Mouse (Mus musculus) midbrain, embryonic 13.5 days (tissue): Measurements from ENCODE around the gene Fetub. TPM values are rescaled to one million over a fixed set of nuclear protein-coding genes. Genes with fewer than 3 reads are reported as not detected.
"Not testable (repeated sequence)": the region's sequence is repeated elsewhere in the genome, so short reads cannot be mapped to it uniquely, and the experiment has no call there.

Source experiments
- ATAC-seq: fragments of 200-750 bp; cut with Nextera tagmentation; 2 replicates; pipeline ENCODE4 v1.8.0; 2017; ENCODE audit warnings: mild to moderate bottlenecking, moderate TSS enrichment, moderate library complexity
- H3K27ac ChIP-seq: fragments of 300-500 bp; sonication (generic); 2 replicates; pipeline ENCODE4 v1.5.1; 2015; ENCODE audit warnings: inconsistent platforms, mild to moderate bottlenecking, moderate library complexity
- H3K27me3 ChIP-seq: fragments of 300-500 bp; sonication (generic); 2 replicates; pipeline ENCODE4 v1.6.1; 2015; ENCODE audit warnings: mild to moderate bottlenecking, inconsistent platforms
- H3K36me3 ChIP-seq: fragments of 300-500 bp; sonication (generic); 2 replicates; pipeline ENCODE4 v1.6.1; 2015; ENCODE audit warnings: mild to moderate bottlenecking, inconsistent platforms
- H3K4me1 ChIP-seq: fragments of 300-500 bp; sonication (generic); replicated peaks from 2 replicates; pipeline ENCODE4 v1.6.1; 2015; ENCODE audit warnings: inconsistent platforms
- H3K4me2 ChIP-seq: fragments of 300-500 bp; sonication (generic); replicated peaks from 2 replicates; pipeline ENCODE4 v1.6.1; 2015; ENCODE audit warnings: moderate library complexity, mild to moderate bottlenecking, inconsistent platforms
- H3K4me3 ChIP-seq: fragments of 300-500 bp; sonication (generic); replicated peaks from 2 replicates; pipeline ENCODE4 v1.5.1; 2015; ENCODE audit warnings: mild to moderate bottlenecking, inconsistent platforms
- H3K9ac ChIP-seq: fragments of 300-500 bp; sonication (generic); replicated peaks from 2 replicates; pipeline ENCODE4 v1.6.1; 2015; ENCODE audit warnings: mild to moderate bottlenecking, inconsistent platforms
- H3K9me3 ChIP-seq: fragments of 300-500 bp; sonication (generic); 2 replicates; pipeline ENCODE4 v1.6.1; 2016; ENCODE audit warnings: mild to moderate bottlenecking, inconsistent platforms
- WGBS: fragments of 180-500 bp; shearing (Covaris S2); methylation state at CpG from one replicate; pipeline ENCODE4 v1.1.7; 2015; 5-methylcytosine and 5-hydroxymethylcytosine counted together
- polyA plus RNA-seq: library from polyadenylated mRNA; unstranded; fragments of >200 nt; fragmentation: Nextera tagmentation; extraction: Ambion mirVana; gene quantifications from 2 replicates; pipeline ENCODE4 v1.2.1, GENCODE M21; 2015

Gene Fetub
- polyA plus RNA-seq, 1 experiment from 2014 or later, result not detected

DNA sequence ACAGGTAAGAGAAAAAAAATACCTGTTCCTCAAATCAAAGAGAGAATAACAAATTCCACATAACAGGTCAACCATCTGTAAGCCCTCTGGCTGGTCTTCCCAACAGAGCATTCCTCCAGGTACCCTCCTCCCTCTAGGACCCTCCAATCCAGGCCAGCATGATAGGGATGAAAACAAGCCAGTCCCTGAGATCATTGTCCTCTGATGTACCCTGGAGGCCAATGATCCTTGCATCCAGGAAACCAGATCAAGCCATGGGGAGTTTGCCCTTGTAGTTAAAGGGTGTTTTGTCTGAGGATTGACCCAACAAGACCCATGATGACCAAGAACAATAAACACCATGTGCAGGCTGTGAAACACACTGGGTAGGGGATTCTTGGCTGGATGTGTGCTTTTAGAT lies 3.9 kb upstream of the Fetub start:
- no peaks in the 10 kb centered on the region for H3K4me1 ChIP-seq
- no peak overlapping the region for H3K27ac ChIP-seq
- H3K9me3 ChIP-seq, result no peaks in the 10 kb centered on the region
- no peaks in the 10 kb centered on the region for H3K36me3 ChIP-seq
- no peak overlapping the region for H3K4me3 ChIP-seq
- no peaks in the 10 kb centered on the region for H3K27me3 ChIP-seq
- no peak overlapping the region for H3K9ac ChIP-seq
- no peak overlapping the region for H3K4me2 ChIP-seq
- ATAC-seq, result no peak

DNA sequence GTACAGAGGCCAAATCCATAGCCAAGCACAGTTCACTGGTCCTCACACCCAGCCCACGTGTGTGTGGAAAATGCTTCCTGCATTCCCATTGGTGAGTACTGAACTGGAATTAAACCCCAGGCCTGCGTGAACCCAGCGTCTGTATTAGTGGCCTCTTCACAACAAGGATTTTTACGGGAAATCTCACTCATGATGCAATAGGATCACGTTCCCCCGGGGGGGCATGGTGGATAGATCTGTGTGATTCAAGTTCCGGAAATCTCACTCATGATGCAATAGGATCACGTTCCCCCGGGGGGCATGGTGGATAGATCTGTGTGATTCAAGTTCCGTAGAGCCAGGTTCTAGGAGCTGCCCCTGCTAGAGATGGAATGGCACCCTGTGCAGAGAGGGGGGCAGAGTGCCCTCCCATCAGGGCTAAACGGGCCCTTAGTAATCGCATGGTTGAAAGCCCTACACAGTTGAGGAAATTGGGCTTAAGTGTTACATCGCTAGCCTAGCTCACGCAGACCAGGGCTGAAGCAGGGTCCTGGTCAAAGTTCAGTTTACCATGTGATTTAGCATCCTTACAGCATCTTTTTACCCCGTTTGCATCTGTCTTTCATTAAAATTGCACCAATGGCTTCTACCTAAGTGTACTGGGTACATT lies 654 bp downstream of the Fetub start:
- WGBS, result 69% methylated on average over 15 of the region's 15 CpGs
- Histone ChIP-seq H3K36me3 (no peaks in the 10 kb centered on the region), H3K4me3 (no peak overlapping the region), H3K27ac (no peak overlapping the region), H3K27me3 (no peaks in the 10 kb centered on the region), H3K9ac (no peak overlapping the region), H3K4me1 (no peaks in the 10 kb centered on the region), H3K9me3 (no peaks in the 10 kb centered on the region), H3K4me2 (no peak overlapping the region)
- no peak for ATAC-seq

DNA sequence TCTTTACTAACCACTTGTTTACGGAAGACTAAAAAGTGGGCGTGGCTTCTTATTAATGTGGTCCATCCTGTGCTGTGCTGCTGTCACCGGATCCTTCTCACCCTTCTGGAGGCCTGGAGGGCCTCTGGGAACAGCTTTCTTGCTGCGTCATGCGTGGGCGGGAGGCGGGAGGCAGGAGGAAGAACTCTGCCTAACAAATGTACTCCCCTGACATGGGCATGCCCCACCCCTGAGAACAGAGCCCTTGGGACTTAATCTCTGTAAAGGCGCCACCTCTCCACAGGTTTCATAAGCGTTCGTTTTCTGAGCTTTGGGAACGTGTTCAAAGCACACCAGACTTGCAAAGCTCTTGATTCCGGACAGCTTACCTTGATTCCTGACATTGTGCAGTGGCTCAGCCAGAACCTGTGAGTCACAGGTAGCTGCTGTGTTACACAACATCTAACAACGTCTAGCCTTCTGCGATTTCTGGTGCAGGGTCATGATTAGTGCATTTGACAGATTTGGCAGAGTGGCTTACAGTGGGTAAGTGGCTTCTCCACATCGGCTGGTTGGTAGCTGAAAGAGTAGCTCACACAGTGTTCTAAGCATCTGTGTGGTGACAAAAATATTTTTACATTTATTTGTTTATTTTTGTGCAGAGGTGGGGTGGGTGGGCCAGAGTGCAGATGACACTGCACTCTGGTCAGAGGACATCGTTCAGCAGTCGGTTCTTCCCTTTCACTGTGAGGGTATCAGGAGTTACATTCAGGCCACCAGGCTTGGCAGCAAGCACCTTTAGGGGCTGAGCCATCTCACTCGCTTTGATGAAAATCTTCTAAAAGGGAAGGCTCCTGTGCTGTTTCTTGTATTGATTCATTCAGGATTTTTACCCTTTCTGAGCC lies 2.1 kb downstream of the Fetub start:
- 72% methylated on average over 18 of the region's 18 CpGs for WGBS
- H3K4me1 ChIP-seq, result no peaks in the 10 kb centered on the region
- H3K9me3 ChIP-seq, result no peaks in the 10 kb centered on the region
- H3K36me3 ChIP-seq, result no peaks in the 10 kb centered on the region
- no peak overlapping the region for H3K27ac ChIP-seq
- H3K27me3 ChIP-seq, result no peaks in the 10 kb centered on the region
- H3K4me2 ChIP-seq, result no peak overlapping the region
- no peak overlapping the region for H3K9ac ChIP-seq
- no peak for ATAC-seq
- no peak overlapping the region for H3K4me3 ChIP-seq

DNA sequence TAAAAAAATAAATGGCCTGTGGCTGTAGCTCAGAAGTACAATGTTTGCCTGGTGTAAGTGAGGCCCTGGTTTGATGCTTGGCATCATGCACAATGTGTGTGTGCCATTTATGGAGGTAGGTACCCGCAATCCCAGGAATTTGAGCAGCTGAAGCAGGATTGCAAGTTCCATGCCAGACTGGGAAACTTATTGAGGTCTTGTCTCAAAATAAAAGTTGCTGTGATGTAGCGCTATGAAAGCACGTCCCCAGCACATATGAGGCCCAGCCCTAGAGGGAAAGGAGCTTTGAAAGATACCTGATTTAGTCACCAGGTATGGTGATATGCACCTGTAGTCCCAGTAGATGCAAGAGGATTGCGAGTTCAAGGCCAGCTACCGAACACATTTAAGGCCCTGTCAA lies 3.6 kb downstream of the Fetub start:
- Histone ChIP-seq H3K27me3 (no peaks in the 10 kb centered on the region), H3K4me3 (no peak overlapping the region), H3K4me1 (no peaks in the 10 kb centered on the region), H3K9me3 (no peaks in the 10 kb centered on the region), H3K36me3 (no peaks in the 10 kb centered on the region), H3K27ac (no peak overlapping the region), H3K4me2 (no peak overlapping the region), H3K9ac (no peak overlapping the region)
- no peak for ATAC-seq
- WGBS, result 97% methylated on average over 5 of the region's 5 CpGs

DNA sequence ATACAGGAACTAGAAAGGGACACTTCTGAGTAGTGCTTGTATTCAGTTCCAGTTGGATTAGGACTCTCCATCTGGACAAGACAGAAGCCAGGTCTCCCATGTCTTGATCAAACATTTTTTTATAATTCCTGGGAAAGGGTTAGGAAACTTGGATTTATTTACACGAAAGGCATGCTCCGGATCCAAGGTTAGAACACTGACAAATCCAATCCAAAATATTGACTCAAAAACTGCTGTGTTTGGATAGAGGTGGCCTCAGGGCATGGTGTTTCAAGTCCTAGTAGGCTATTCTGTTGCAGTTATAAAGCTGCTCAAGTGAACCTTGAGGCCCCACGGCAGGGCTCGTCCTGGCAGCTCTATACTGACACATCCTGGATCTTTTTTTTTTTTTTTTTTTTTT lies 4.3 kb downstream of the Fetub start:
- no peaks in the 10 kb centered on the region for H3K9me3 ChIP-seq
- no peaks in the 10 kb centered on the region for H3K36me3 ChIP-seq
- H3K4me2 ChIP-seq, result no peak overlapping the region
- no peak overlapping the region for H3K27ac ChIP-seq
- no peak overlapping the region for H3K9ac ChIP-seq
- 91% methylated on average over 4 of the region's 4 CpGs for WGBS
- H3K4me3 ChIP-seq, result no peak overlapping the region
- H3K4me1 ChIP-seq, result no peaks in the 10 kb centered on the region
- no peaks in the 10 kb centered on the region for H3K27me3 ChIP-seq
- no peak for ATAC-seq

DNA sequence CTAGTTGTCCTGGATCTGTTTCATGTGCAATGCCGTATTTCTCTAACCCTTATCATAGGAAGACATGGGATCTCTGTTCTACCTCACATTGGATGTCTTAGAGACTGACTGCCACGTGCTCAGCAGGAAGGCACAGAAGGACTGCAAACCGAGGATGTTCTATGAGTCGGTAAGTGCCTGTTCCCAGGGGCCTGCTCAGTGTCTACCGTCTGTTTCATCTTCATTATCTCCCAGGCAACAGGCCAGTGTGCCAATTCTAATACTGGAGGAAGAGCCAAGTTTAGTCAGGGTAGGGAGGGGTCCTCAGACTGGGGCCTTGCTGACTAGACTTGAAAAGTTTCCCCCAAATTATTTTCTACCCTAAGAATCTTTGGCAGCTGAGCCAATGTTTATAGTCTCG lies 11.4 kb downstream of the Fetub start:
- Histone ChIP-seq H3K27ac (no peak overlapping the region), H3K36me3 (no peaks in the 10 kb centered on the region), H3K27me3 (no peaks in the 10 kb centered on the region), H3K4me3 (no peak overlapping the region), H3K4me1 (no peaks in the 10 kb centered on the region), H3K9ac (no peak overlapping the region), H3K9me3 (no peaks in the 10 kb centered on the region), H3K4me2 (no peak overlapping the region)
- ATAC-seq, result no peak
- 76% methylated on average over 6 of the region's 6 CpGs for WGBS

DNA sequence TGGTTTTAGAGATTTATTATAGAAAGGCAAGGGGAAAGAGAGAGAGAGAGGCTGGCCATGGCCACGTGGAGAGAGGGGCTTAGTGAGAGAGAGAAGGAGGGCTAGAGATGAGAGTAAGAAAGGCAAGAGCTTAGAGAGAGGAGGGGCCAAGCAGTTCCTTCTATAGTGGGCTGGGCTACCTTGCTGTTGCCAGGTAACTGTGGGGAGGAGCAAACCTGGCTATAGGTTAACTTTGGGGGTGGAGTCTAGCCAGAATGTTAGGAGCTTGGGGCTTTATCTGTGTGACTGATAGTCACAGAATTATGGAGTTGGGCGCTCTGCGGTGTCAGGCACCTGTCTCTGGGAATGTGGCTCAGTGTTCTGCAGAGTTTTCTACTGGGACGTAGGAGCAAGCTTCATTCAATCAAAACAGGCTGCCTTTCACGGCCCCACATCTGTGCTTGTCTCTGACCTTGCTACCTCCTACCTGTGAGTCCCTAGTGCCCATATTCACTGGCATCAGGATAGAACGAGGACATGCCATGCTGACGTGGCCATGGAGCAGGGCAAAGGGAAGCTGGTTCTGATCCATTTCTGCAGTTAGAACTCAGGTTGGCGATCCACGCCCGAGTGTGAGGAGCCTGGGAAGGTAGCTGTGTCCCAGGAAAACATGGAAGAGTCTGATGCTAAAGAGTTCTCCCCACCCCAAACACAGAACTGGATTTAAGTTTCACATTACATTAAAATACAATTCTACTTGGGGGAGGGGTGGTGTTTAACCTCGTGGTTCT lies 13.5 kb downstream of the Fetub start:
- no peaks in the 10 kb centered on the region for H3K4me1 ChIP-seq

DNA sequence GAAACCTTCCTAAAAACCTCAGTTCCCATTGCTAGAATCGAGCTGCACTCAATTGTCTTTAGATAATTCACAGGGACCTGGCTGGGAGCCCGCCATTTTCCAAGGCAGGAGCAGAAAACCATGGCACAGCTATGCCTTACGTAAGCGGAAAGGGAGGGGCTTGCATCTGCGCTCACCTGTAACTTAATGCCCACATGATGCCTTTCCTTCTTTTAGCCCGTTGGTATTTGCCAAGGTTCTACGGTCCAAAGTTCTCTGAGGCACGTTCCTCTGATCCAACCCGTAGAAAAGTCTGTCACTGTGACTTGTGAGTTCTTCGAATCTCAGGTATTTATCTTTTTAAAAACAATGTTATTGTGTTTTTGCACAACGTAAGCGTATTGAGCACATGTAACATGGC lies 19.5 kb downstream of the Fetub start:
- H3K9me3 ChIP-seq, result peaks cover 3% of the 10 kb centered on the region; the same call in 1 of the 2 replicates
- no peaks in the 10 kb centered on the region for H3K27me3 ChIP-seq
- H3K4me3 ChIP-seq, result no peak overlapping the region
- ATAC-seq, result no peak
- H3K4me2 ChIP-seq, result no peak overlapping the region
- H3K36me3 ChIP-seq, result no peaks in the 10 kb centered on the region
- WGBS, result 91% methylated on average over 12 of the region's 12 CpGs
- no peaks in the 10 kb centered on the region for H3K4me1 ChIP-seq
- H3K9ac ChIP-seq, result no peak overlapping the region
- H3K27ac ChIP-seq, result no peak overlapping the region

More for the DNA sequence above, 13.5 kb downstream of the Fetub start:
- no peak overlapping the region for H3K4me2 ChIP-seq
- no peaks in the 10 kb centered on the region for H3K36me3 ChIP-seq
- ATAC-seq, result no peak
- no peak overlapping the region for H3K9ac ChIP-seq
- no peak overlapping the region for H3K4me3 ChIP-seq
- WGBS, result 87% methylated on average over 11 of the region's 11 CpGs
- H3K27ac ChIP-seq, result no peak overlapping the region
- no peaks in the 10 kb centered on the region for H3K9me3 ChIP-seq
- no peaks in the 10 kb centered on the region for H3K27me3 ChIP-seq

DNA sequence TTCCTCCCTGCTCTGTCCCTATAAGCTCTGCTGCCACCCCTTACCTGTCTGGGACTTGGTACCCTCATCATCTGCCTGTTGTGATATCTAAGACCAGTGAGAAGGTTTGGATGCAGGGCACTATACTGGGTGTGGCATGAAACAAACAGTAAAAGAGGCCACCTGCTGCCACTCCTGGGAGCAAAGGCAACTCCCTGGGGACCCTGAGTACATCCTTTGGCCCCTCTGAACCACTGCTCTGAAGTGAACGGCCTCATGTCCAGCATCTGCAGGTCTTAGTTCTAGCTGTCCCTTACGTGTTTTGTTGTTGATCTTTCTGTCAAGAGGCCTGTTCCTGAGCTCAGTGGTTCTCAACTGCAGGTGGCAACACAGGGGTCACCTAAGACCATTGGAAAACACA lies 20.4 kb downstream of the Fetub start:
- no peak overlapping the region for H3K4me3 ChIP-seq
- H3K27ac ChIP-seq, result no peak overlapping the region
- H3K9me3 ChIP-seq, result peaks cover 3% of the 10 kb centered on the region; the same call in 1 of the 2 replicates
- H3K4me1 ChIP-seq, result no peaks in the 10 kb centered on the region
- no peak for ATAC-seq
- H3K36me3 ChIP-seq, result no peaks in the 10 kb centered on the region
- no peak overlapping the region for H3K4me2 ChIP-seq
- WGBS, result 80% methylated on average over 2 of the region's 2 CpGs
- H3K9ac ChIP-seq, result no peak overlapping the region
- H3K27me3 ChIP-seq, result no peaks in the 10 kb centered on the region

DNA sequence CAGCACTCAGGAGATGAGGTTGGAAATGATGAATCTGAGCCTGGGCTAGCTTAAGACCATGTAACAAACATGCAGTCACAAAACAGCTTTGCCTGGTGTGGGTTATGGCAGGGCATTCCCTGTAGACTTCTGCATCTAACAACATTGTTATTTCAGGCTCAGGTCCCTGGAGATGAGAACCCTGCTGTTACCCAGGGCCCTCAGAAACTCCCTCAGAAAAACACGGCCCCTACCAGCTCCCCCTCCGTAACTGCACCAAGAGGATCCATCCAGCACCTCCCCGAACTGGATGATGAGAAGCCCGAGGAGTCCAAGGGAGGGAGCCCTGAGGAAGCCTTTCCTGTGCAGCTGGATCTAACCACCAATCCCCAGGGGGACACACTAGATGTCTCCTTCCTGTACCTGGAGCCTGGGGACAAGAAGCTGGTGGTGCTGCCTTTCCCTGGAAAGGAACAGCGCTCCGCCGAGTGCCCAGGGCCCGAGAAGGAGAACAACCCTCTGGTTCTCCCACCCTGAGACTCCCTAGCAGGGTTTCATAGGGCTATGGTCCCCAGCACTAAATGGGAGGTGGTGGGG lies 21.1 kb downstream of the Fetub start:
- WGBS, result 91% methylated on average over 8 of the region's 8 CpGs
- no peaks in the 10 kb centered on the region for H3K36me3 ChIP-seq
- H3K4me2 ChIP-seq, result no peak overlapping the region
- peaks cover 3% of the 10 kb centered on the region; the same call in 1 of the 2 replicates for H3K9me3 ChIP-seq
- no peak overlapping the region for H3K4me3 ChIP-seq
- no peak overlapping the region for H3K27ac ChIP-seq
- H3K27me3 ChIP-seq, result no peaks in the 10 kb centered on the region
- no peak for ATAC-seq
- H3K4me1 ChIP-seq, result no peaks in the 10 kb centered on the region
- no peak overlapping the region for H3K9ac ChIP-seq

DNA sequence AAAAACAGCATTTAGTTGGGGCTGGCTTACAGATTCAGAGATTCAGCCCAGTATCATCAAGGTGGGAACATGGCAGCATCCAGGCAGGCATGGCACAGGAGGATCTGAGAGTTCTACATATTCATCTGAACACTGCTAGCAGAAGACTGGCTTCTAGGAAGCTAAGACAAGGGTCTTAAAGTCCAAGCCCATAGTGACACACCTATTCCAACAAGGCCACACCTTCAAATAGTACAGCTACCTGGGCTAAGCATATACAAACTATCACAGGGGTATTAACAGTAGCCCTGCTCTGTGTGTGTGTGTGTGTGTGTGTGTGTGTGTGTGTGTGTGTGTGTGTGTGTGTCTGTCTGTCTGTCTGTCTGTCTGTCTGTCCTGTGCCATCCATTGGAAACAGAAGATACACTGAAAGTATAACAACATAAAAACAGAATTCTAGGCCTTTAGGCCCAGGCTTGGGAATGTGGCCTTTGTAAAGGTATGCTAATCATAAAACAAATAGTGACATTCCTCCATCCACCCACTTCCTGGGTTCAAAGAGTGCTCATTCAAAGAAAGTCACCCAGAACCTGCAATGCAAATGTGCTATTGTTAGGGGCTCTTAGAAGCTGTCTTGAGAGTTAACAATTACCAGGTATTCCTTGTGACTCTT lies 23.8 kb downstream of the Fetub start:
- H3K9me3 ChIP-seq, H3K4me3 ChIP-seq, ATAC-seq, H3K9ac ChIP-seq, H3K27me3 ChIP-seq, H3K36me3 ChIP-seq, H3K4me2 ChIP-seq, H3K27ac ChIP-seq, H3K4me1 ChIP-seq: not testable (repeated sequence)
